ENCODE assay signal across 9 mouse cellular contexts in the genomic region with DNA sequence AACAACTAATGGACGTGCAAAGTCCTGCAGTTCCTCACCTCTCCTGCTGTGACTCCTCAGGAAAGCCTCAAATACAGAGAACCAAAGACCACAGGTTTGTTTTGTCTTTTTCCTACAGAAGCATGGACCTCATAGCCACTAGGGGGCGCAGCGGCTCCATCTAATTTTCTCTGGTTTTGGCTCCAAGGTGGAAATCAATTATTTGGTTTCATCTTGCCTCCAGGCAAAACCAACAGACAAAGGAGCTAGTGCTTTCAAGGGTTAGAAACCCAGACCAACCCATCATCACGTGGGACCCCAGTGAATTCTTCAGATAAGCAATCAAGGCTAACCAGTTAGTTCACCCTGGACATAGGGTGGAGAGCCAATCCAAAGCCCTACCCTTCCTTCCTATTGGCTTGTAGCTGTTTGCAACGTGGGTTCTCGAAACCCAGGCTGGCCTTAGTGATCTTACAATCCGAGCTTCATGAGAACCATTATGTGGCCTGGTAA. TPM values are rescaled to one million over a fixed set of nuclear protein-coding genes. Genes with fewer than 3 reads are reported as not detected.
DNase-seq lines count a peak whose midpoint lies in the region; ATAC-seq and TF ChIP-seq lines count a peak whose summit lies in the region.
"Had no signal": no experiment of that assay in that cellular context is flagged by ENCODE, and none has a peak within 500 bp of the region (broad histone marks: within the 10 kb centered on the region; RNA-seq: fewer than 3 reads in every experiment).

No protein-coding gene starts in this region.

- 24% methylated on average over 7 of the region's 7 CpGs for WGBS in embryonic facial prominence, embryonic 10.5 days
- 15% methylated on average over 7 of the region's 7 CpGs for WGBS in heart, postnatal 0 days
- WGBS in lung, embryonic 15.5 days = 11% methylated on average over 7 of the region's 7 CpGs

- no peak overlapping the region for H3K9ac ChIP-seq in CH12.LX (ENCODE audit: insufficient read depth, low read depth)
- no peak overlapping the region for H3K9ac ChIP-seq in heart, postnatal 0 days (replicated peaks; ENCODE audit: low read depth, low read length)
- no peak overlapping the region for H3K9ac ChIP-seq in lung, embryonic 15.5 days
- H3K9ac ChIP-seq: hindbrain, embryonic 15.5 days had no signal

- TF ChIP-seq RAD21 in CH12.LX (IDR thresholded peaks at IDR 0.05; ENCODE audit: low read depth, low read length) = peak; percentile 90

- H3K27me3 ChIP-seq in CH12.LX (replicated peaks) = no peaks in the 10 kb centered on the region
- H3K27me3 ChIP-seq in embryonic facial prominence, embryonic 10.5 days (replicated peaks; ENCODE audit: low read depth, poor library complexity, severe bottlenecking) = no peaks in the 10 kb centered on the region
- H3K27me3 ChIP-seq in heart, postnatal 0 days (ENCODE audit: control insufficient read depth, insufficient read depth, low read length) = no peaks in the 10 kb centered on the region
- H3K27me3 ChIP-seq in lung, embryonic 15.5 days = no peaks in the 10 kb centered on the region
- H3K27me3 ChIP-seq: hindbrain, embryonic 15.5 days had no signal

- no peak for TF ChIP-seq POLR2A in CH12.LX (IDR thresholded peaks at IDR 0.05; ENCODE audit: low read depth, low read length)

- no peak for TF ChIP-seq EP300 in CH12.LX (IDR thresholded peaks at IDR 0.05; ENCODE audit: low read length)
- TF ChIP-seq EP300 in heart, postnatal 0 days (IDR thresholded peaks at IDR 0.05; ENCODE audit: low read depth) = no peak

- peak overlapping the region; percentile 47 for H3K4me2 ChIP-seq in CH12.LX (ENCODE audit: insufficient read depth, low read depth, poor library complexity, severe bottlenecking)
- no peak overlapping the region for H3K4me2 ChIP-seq in heart, postnatal 0 days (ENCODE audit: low read depth, low read length)
- peak overlapping the region; percentile 30 for H3K4me2 ChIP-seq in lung, embryonic 15.5 days
- H3K4me2 ChIP-seq: hindbrain, embryonic 15.5 days had no signal

- TF ChIP-seq CTCF in CH12.LX (conservative IDR thresholded peaks at IDR 0.05 in 1 of 2, IDR thresholded peaks at IDR 0.05 in 1 of 2; ENCODE audit: low read depth in 2 of 2, low read length in 2 of 2) = peak; percentile 74 to 97
- peak; percentile 79 for TF ChIP-seq CTCF in heart, postnatal 0 days (IDR thresholded peaks at IDR 0.05; ENCODE audit: low read depth)
- TF ChIP-seq CTCF in layer of hippocampus, adult 2 months (conservative IDR thresholded peaks at IDR 0.05) = peak; percentile 97

- H3K4me1 ChIP-seq in CH12.LX (ENCODE audit: control insufficient read depth in 1 of 2, insufficient read depth in 2 of 2) = peaks cover 10 to 31% of the 10 kb centered on the region in 2 experiments
- H3K4me1 ChIP-seq in embryonic facial prominence, embryonic 10.5 days = peaks cover 17% of the 10 kb centered on the region; the same call in 1 of the 2 replicates
- H3K4me1 ChIP-seq in heart, postnatal 0 days (ENCODE audit: control insufficient read depth, insufficient read depth) = peaks cover 3% of the 10 kb centered on the region; the same call in 1 of the 2 replicates
- peaks cover 15% of the 10 kb centered on the region for H3K4me1 ChIP-seq in lung, embryonic 15.5 days
- H3K4me1 ChIP-seq: hindbrain, embryonic 15.5 days had no signal

- no peak overlapping the region for H3K27ac ChIP-seq in CH12.LX (ENCODE audit: insufficient read depth, low read depth)
- H3K27ac ChIP-seq in embryonic facial prominence, embryonic 10.5 days (replicated peaks) = no peak overlapping the region
- H3K27ac ChIP-seq in heart, postnatal 0 days (ENCODE audit: low read depth) = no peak overlapping the region
- H3K27ac ChIP-seq in layer of hippocampus, adult 2 months = no peak overlapping the region
- H3K27ac ChIP-seq in lung, embryonic 15.5 days = no peak overlapping the region
- H3K27ac ChIP-seq: hindbrain, embryonic 15.5 days had no signal

- in situ Hi-C loops in CH12.LX (cut with MboI; ENCODE audit: low pct_ligation_motif_present, low pct_unique_long_range_greater_than_20kb, low sequenced_read_pairs) = no loop called here

- dilution Hi-C loops in CH12.LX (cut with MboI; ENCODE audit: extremely low pct_ligation_motif_present, extremely low pct_unique_long_range_greater_than_20kb, low sequenced_read_pairs) = no loop called here

- H3K4me3 ChIP-seq in CH12.LX (replicated peaks in 1 of 3; ENCODE audit: low read depth in 2 of 3, low read length in 2 of 3, poor library complexity in 1 of 3) = no peak overlapping the region
- no peak overlapping the region for H3K4me3 ChIP-seq in embryonic facial prominence, embryonic 10.5 days
- no peak overlapping the region for H3K4me3 ChIP-seq in heart, postnatal 0 days (ENCODE audit: low read depth, low read length)
- H3K4me3 ChIP-seq in layer of hippocampus, adult 2 months = no peak overlapping the region
- no peak overlapping the region for H3K4me3 ChIP-seq in lung, embryonic 15.5 days
- H3K4me3 ChIP-seq: hindbrain, embryonic 15.5 days had no signal

- no peaks in the 10 kb centered on the region for H3K79me2 ChIP-seq in CH12.LX (replicated peaks; ENCODE audit: control insufficient read depth, extremely low read depth, insufficient read depth, poor library complexity, severe bottlenecking)

- H3K36me3 ChIP-seq in CH12.LX (replicated peaks in 1 of 2; ENCODE audit: control insufficient read depth in 1 of 2, insufficient read depth in 1 of 2, low read length in 1 of 2) = no peaks in the 10 kb centered on the region
- H3K36me3 ChIP-seq in embryonic facial prominence, embryonic 10.5 days (replicated peaks) = no peaks in the 10 kb centered on the region
- no peaks in the 10 kb centered on the region for H3K36me3 ChIP-seq in heart, postnatal 0 days (replicated peaks; ENCODE audit: control insufficient read depth, insufficient read depth, low read length)
- H3K36me3 ChIP-seq in lung, embryonic 15.5 days = 0 out of 2 replicates have a peak, but pooled peaks cover 3% of the 10 kb centered on the region
- H3K36me3 ChIP-seq: hindbrain, embryonic 15.5 days had no signal

- no peaks in the 10 kb centered on the region for H3K9me3 ChIP-seq in CH12.LX (replicated peaks; ENCODE audit: low read length)
- H3K9me3 ChIP-seq in embryonic facial prominence, embryonic 10.5 days = no peaks in the 10 kb centered on the region
- H3K9me3 ChIP-seq in heart, postnatal 0 days (replicated peaks; ENCODE audit: control insufficient read depth, low read length) = no peaks in the 10 kb centered on the region
- no peaks in the 10 kb centered on the region for H3K9me3 ChIP-seq in lung, embryonic 15.5 days
- H3K9me3 ChIP-seq: hindbrain, embryonic 15.5 days had no signal

- DNase-seq in CH12.LX (ENCODE audit: extremely low read depth) = peak; percentile 75
- peak; percentile 89 for DNase-seq in adrenal gland, postnatal 10 days
- DNase-seq in embryonic facial prominence, embryonic 10.5 days (ENCODE audit: low spot score) = peak; percentile 85
- peak; percentile 36 for DNase-seq in heart, postnatal 0 days (ENCODE audit: low spot score)
- peak; percentile 69 to 89 for DNase-seq in layer of hippocampus, adult 2 months (ENCODE audit: low spot score in 2 of 2)
- peak; percentile 84 for DNase-seq in retina, postnatal 1 day
- peak; percentile 77 to 83 for DNase-seq in thymus, postnatal 36 days

- no peak for ATAC-seq in heart, postnatal 0 days (ENCODE audit: insufficient read depth, low read depth)
- ATAC-seq in lung, embryonic 15.5 days (ENCODE audit: borderline replicate concordance, extremely low read depth, low FRiP score, low TSS enrichment) = peak; percentile 70; the same call in 1 of the 2 replicates

RNA-seq across cellular contexts. Expression of a gene that starts 1.7 kb away (rescaled TPM):
- total RNA-seq in CH12.LX (2012; rRNA removed) (6.2 and 7.2 TPM in 2 replicates), CH12.LX (2014; rRNA removed) (2.4 and 2.9 TPM in 2 replicates)
- polyA plus RNA-seq in CH12.LX (2012; ENCODE audit: insufficient read length, low read depth) = 4.0 and 4.2 TPM in 2 replicates
- total RNA-seq in adrenal gland, postnatal 10 days (2021) = 10 to 100 TPM; 15.9 to 16.9 TPM
- 10.3 and 12.9 TPM in 2 replicates for polyA plus RNA-seq in embryonic facial prominence, embryonic 10.5 days (2016; fragmentation: Nextera tagmentation; extraction: Ambion mirVana)
- 6.5 and 8.6 TPM in 2 replicates for total RNA-seq in heart, postnatal 0 days (2014; rRNA removed; ENCODE audit: low replicate concordance)
- polyA plus RNA-seq in heart, postnatal 0 days (2015; fragmentation: Nextera tagmentation; extraction: Ambion mirVana) = 6.9 and 8.1 TPM in 2 replicates
- 1 to 10 TPM; 3.2 to 3.3 TPM for total RNA-seq in layer of hippocampus, adult 2 months (2021)
- 36.1 and 37.7 TPM in 2 replicates for polyA plus RNA-seq in lung, embryonic 15.5 days (2015; fragmentation: Nextera tagmentation; extraction: Ambion mirVana)

RNA-seq across cellular contexts. Expression of a gene that starts 9.7 kb away (rescaled TPM):
- 2.7 and 3.7 TPM in 2 replicates for total RNA-seq in CH12.LX (2012; rRNA removed)
- 3.8 and 4.7 TPM in 2 replicates for total RNA-seq in CH12.LX (2014; rRNA removed)
- polyA plus RNA-seq in CH12.LX (2012; ENCODE audit: insufficient read length, low read depth) = 7.0 and 7.6 TPM in 2 replicates
- total RNA-seq in adrenal gland, postnatal 10 days (2021) = 10 to 100 TPM; 19.1 to 19.4 TPM
- polyA plus RNA-seq in embryonic facial prominence, embryonic 10.5 days (2016; fragmentation: Nextera tagmentation; extraction: Ambion mirVana) = 6.9 and 8.2 TPM in 2 replicates
- total RNA-seq in heart, postnatal 0 days (2014; rRNA removed; ENCODE audit: low replicate concordance) = 5.1 and 5.3 TPM in 2 replicates
- polyA plus RNA-seq in heart, postnatal 0 days (2015; fragmentation: Nextera tagmentation; extraction: Ambion mirVana) = 12.4 and 14.4 TPM in 2 replicates
- total RNA-seq in layer of hippocampus, adult 2 months (2021) = 1 to 10 TPM; 5.5 to 6.1 TPM
- 12.7 and 13.1 TPM in 2 replicates for polyA plus RNA-seq in lung, embryonic 15.5 days (2015; fragmentation: Nextera tagmentation; extraction: Ambion mirVana)

RNA-seq across cellular contexts. Expression of a gene that starts 17.8 kb away (rescaled TPM):
- total RNA-seq in CH12.LX (2012; rRNA removed) (0.13 TPM in 1 of 2 replicates, not detected in the other), CH12.LX (2014; rRNA removed) (not detected in 2 replicates)
- polyA plus RNA-seq in CH12.LX (2012; ENCODE audit: insufficient read length, low read depth) = 0.70 TPM in 1 of 2 replicates, not detected in the other
- 1 to 10 TPM; 5.9 to 9.1 TPM for total RNA-seq in adrenal gland, postnatal 10 days (2021)
- polyA plus RNA-seq in embryonic facial prominence, embryonic 10.5 days (2016; fragmentation: Nextera tagmentation; extraction: Ambion mirVana) = 8.8 and 9.0 TPM in 2 replicates
- total RNA-seq in heart, postnatal 0 days (2014; rRNA removed; ENCODE audit: low replicate concordance) = not detected in 2 replicates
- 19.8 TPM in 2 replicates for polyA plus RNA-seq in heart, postnatal 0 days (2015; fragmentation: Nextera tagmentation; extraction: Ambion mirVana)
- total RNA-seq in layer of hippocampus, adult 2 months (2021) = 1 to 10 TPM in 1 of 2 experiments, not detected in 1; 2.5 TPM
- 12.7 and 15.2 TPM in 2 replicates for polyA plus RNA-seq in lung, embryonic 15.5 days (2015; fragmentation: Nextera tagmentation; extraction: Ambion mirVana)

RNA-seq across cellular contexts. Expression of a gene that starts 41.8 kb away (rescaled TPM):
- total RNA-seq in CH12.LX (2012; rRNA removed) (not detected in 2 replicates), CH12.LX (2014; rRNA removed) (not detected in 2 replicates)
- not detected in 2 replicates for polyA plus RNA-seq in CH12.LX (2012; ENCODE audit: insufficient read length, low read depth)
- total RNA-seq in adrenal gland, postnatal 10 days (2021) = 1 to 10 TPM; 2.1 to 2.9 TPM
- 1.00 and 1.3 TPM in 2 replicates for polyA plus RNA-seq in embryonic facial prominence, embryonic 10.5 days (2016; fragmentation: Nextera tagmentation; extraction: Ambion mirVana)
- total RNA-seq in heart, postnatal 0 days (2014; rRNA removed; ENCODE audit: low replicate concordance) = not detected in 2 replicates
- polyA plus RNA-seq in heart, postnatal 0 days (2015; fragmentation: Nextera tagmentation; extraction: Ambion mirVana) = 0.05 TPM in 1 of 2 replicates, not detected in the other
- 10 to 100 TPM; 51.3 to 53.1 TPM for total RNA-seq in layer of hippocampus, adult 2 months (2021)
- 0.24 and 0.36 TPM in 2 replicates for polyA plus RNA-seq in lung, embryonic 15.5 days (2015; fragmentation: Nextera tagmentation; extraction: Ambion mirVana)

RNA-seq across cellular contexts. Expression of a gene that starts 49.7 kb away (rescaled TPM):
- total RNA-seq in CH12.LX (2012; rRNA removed) = 55.6 and 68.0 TPM in 2 replicates
- 189 and 210 TPM in 2 replicates for total RNA-seq in CH12.LX (2014; rRNA removed)
- 78.6 and 95.5 TPM in 2 replicates for polyA plus RNA-seq in CH12.LX (2012; ENCODE audit: insufficient read length, low read depth)
- 10 to 100 TPM; 36.0 to 37.3 TPM for total RNA-seq in adrenal gland, postnatal 10 days (2021)
- polyA plus RNA-seq in embryonic facial prominence, embryonic 10.5 days (2016; fragmentation: Nextera tagmentation; extraction: Ambion mirVana) = 82.3 and 87.5 TPM in 2 replicates
- 16.7 and 34.2 TPM in 2 replicates for total RNA-seq in heart, postnatal 0 days (2014; rRNA removed; ENCODE audit: low replicate concordance)
- polyA plus RNA-seq in heart, postnatal 0 days (2015; fragmentation: Nextera tagmentation; extraction: Ambion mirVana) = 38.4 and 41.3 TPM in 2 replicates
- total RNA-seq in layer of hippocampus, adult 2 months (2021) = 10 to 100 TPM; 91.0 to 93.5 TPM
- 116 and 125 TPM in 2 replicates for polyA plus RNA-seq in lung, embryonic 15.5 days (2015; fragmentation: Nextera tagmentation; extraction: Ambion mirVana)

Comparison
In these comparisons a context has a peak if more than half of its experiments do, and no peak if none do; other contexts are left out.
1. DNase-seq: peak in every context shown above with its lines; median percentile 89 in adrenal gland, postnatal 10 days; 85 in embryonic facial prominence, embryonic 10.5 days; 84 in retina, postnatal 1 day; 80 in thymus, postnatal 36 days; 79 in layer of hippocampus, adult 2 months; 75 in CH12.LX; 36 in heart, postnatal 0 days.